Mouse (Mus musculus): ENCODE measurements around the gene Gm13277. TPM values are rescaled to one million over a fixed set of nuclear protein-coding genes. Genes with fewer than 3 reads are reported as not detected.
"Not testable (repeated sequence)": the region's sequence is repeated elsewhere in the genome, so short reads cannot be mapped to it uniquely, and the experiment has no call there.

Gm13277 gene
- polyA plus RNA-seq, 1 experiment, result not detected

DNA sequence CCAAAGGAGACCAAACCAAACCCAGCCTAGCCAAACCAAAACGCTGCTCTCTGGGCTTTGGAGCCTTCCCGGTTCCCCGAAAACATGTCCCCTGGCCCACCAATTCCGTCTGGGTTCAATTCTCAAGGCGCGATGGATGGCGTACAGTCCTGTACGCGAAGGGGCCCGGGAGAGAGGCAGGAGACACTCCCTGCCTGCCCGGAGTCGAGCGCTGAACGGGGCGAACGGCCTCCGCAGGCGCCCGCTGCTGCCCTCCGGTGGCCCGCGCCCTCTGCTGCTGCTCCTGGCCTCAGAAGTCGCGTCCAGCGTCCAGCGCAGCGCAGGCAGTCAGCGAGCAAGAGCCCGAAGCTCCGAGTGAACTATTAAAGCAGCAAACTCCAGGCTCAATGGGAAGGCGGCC is 6.1 kb upstream of the Gm13277 start:
- H3K79me2 ChIP-seq (ENCODE audit: control insufficient read depth, insufficient read depth); H3K36me3 ChIP-seq (ENCODE audit: control insufficient read depth, insufficient read depth); H3K27me3 ChIP-seq (ENCODE audit: control insufficient read depth, insufficient read depth, insufficient read length); H3K79me3 ChIP-seq (ENCODE audit: low read depth); H3ac ChIP-seq (ENCODE audit: control insufficient read depth, insufficient read length, low read depth); H3K4me3 ChIP-seq (ENCODE audit: insufficient read depth, poor library complexity, severe bottlenecking): not testable (repeated sequence)

DNA sequence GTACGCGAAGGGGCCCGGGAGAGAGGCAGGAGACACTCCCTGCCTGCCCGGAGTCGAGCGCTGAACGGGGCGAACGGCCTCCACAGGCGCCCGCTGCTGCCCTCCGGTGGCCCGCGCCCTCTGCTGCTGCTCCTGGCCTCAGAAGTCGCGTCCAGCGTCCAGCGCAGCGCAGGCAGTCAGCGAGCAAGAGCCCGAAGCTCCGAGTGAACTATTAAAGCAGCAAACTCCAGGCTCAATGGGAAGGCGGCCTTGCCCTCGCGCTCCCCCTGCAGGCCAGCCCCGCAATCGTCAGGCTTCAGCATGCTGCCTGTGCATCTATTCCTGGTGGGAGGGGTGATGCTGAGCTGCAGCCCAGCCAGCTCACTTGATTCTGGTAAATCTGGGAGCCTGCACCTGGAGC is 3.0 kb upstream of the Gm13277 start, which contains the start of gene Gm13276:
Gm13276 (plus strand) TSS at position 301 of the 400 bp plus-strand sequence.
- H3K4me3 ChIP-seq (ENCODE audit: insufficient read depth, poor library complexity, severe bottlenecking); H3ac ChIP-seq (ENCODE audit: control insufficient read depth, insufficient read length, low read depth); H3K27me3 ChIP-seq (ENCODE audit: control insufficient read depth, insufficient read depth, insufficient read length); H3K79me2 ChIP-seq (ENCODE audit: control insufficient read depth, insufficient read depth); H3K79me3 ChIP-seq (ENCODE audit: low read depth); H3K36me3 ChIP-seq (ENCODE audit: control insufficient read depth, insufficient read depth): not testable (repeated sequence)

DNA sequence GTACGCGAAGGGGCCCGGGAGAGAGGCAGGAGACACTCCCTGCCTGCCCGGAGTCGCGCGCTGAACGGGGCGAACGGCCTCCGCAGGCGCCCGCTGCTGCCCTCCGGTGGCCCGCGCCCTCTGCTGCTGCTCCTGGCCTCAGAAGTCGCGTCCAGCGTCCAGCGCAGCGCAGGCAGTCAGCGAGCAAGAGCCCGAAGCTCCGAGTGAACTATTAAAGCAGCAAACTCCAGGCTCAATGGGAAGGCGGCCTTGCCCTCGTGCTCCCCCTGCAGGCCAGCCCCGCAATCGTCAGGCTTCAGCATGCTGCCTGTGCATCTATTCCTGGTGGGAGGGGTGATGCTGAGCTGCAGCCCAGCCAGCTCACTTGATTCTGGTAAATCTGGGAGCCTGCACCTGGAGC is 2.8 kb downstream of the Gm13277 start, which contains the start of gene Gm13278:
Gm13278 (plus strand) TSS at position 301 of the 400 bp plus-strand sequence.
- H3K79me3 ChIP-seq (ENCODE audit: low read depth); H3K27me3 ChIP-seq (ENCODE audit: control insufficient read depth, insufficient read depth, insufficient read length); H3K79me2 ChIP-seq (ENCODE audit: control insufficient read depth, insufficient read depth); H3K36me3 ChIP-seq (ENCODE audit: control insufficient read depth, insufficient read depth); H3K4me3 ChIP-seq (ENCODE audit: insufficient read depth, poor library complexity, severe bottlenecking); H3ac ChIP-seq (ENCODE audit: control insufficient read depth, insufficient read length, low read depth): not testable (repeated sequence)

DNA sequence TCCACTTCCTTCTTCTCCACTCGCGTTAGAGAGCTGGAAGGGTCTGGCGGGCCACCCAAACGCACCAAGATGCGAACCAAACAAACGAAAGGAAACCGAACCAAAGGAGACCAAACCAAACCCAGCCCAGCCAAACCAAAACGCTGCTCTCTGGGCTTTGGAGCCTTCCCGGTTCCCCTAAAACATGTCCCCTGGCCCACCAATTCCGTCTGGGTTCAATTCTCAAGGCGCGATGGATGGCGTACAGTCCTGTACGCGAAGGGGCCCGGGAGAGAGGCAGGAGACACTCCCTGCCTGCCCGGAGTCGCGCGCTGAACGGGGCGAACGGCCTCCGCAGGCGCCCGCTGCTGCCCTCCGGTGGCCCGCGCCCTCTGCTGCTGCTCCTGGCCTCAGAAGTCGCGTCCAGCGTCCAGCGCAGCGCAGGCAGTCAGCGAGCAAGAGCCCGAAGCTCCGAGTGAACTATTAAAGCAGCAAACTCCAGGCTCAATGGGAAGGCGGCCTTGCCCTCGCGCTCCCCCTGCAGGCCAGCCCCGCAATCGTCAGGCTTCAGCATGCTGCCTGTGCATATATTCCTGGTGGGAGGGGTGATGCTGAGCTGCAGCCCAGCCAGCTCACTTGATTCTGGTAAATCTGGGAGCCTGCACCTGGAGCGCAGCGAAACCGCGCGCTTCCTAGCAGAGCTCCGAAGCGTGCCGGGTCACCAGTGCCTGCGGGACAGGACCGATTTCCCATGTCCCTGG is 5.7 kb downstream of the Gm13277 start, which contains the start of gene Gm13275:
Gm13275 (plus strand) TSS at position 552 of the 740 bp plus-strand sequence.
- H3K4me3 ChIP-seq (ENCODE audit: insufficient read depth, poor library complexity, severe bottlenecking); H3K27me3 ChIP-seq (ENCODE audit: control insufficient read depth, insufficient read depth, insufficient read length); H3K79me3 ChIP-seq (ENCODE audit: low read depth); H3ac ChIP-seq (ENCODE audit: control insufficient read depth, insufficient read length, low read depth); H3K36me3 ChIP-seq (ENCODE audit: control insufficient read depth, insufficient read depth); H3K79me2 ChIP-seq (ENCODE audit: control insufficient read depth, insufficient read depth): not testable (repeated sequence)

DNA sequence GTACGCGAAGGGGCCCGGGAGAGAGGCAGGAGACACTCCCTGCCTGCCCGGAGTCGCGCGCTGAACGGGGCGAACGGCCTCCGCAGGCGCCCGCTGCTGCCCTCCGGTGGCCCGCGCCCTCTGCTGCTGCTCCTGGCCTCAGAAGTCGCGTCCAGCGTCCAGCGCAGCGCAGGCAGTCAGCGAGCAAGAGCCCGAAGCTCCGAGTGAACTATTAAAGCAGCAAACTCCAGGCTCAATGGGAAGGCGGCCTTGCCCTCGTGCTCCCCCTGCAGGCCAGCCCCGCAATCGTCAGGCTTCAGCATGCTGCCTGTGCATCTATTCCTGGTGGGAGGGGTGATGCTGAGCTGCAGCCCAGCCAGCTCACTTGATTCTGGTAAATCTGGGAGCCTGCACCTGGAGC is 8.7 kb downstream of the Gm13277 start, which contains the start of gene Gm13279:
Gm13279 (plus strand) TSS at position 301 of the 400 bp plus-strand sequence.
- not testable (repeated sequence) for H3ac ChIP-seq (ENCODE audit: control insufficient read depth, insufficient read length, low read depth); H3K4me3 ChIP-seq (ENCODE audit: insufficient read depth, poor library complexity, severe bottlenecking); H3K27me3 ChIP-seq (ENCODE audit: control insufficient read depth, insufficient read depth, insufficient read length); H3K79me2 ChIP-seq (ENCODE audit: control insufficient read depth, insufficient read depth); H3K36me3 ChIP-seq (ENCODE audit: control insufficient read depth, insufficient read depth); H3K79me3 ChIP-seq (ENCODE audit: low read depth)

DNA sequence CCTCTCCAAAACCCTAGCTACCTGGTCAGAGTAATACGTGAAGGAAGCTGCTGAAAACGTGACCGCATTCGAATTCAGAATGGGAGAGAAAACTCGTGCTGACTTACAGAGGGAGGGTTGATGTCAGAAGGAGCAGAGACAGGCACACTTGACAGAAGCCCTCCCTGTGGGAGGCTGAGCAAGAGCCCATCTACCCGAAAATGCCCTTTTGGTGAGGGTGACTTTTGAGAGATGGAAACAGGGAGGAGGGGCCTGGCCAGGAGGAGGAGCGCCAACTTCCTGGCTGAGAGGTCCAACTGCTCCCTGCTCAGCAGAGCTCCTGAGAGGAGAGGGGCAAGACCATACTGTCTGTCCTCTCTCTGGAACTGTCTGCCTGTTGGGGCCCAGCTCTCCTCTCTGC is 10.9 kb downstream of the Gm13277 start, which contains the start of gene Gm13285:
Gm13285 (plus strand) TSS at position 301 of the 400 bp plus-strand sequence.
- not testable (repeated sequence) for H3ac ChIP-seq (ENCODE audit: control insufficient read depth, insufficient read length, low read depth); H3K27me3 ChIP-seq (ENCODE audit: control insufficient read depth, insufficient read depth, insufficient read length); H3K4me3 ChIP-seq (ENCODE audit: insufficient read depth, poor library complexity, severe bottlenecking); H3K79me2 ChIP-seq (ENCODE audit: control insufficient read depth, insufficient read depth); H3K36me3 ChIP-seq (ENCODE audit: control insufficient read depth, insufficient read depth); H3K79me3 ChIP-seq (ENCODE audit: low read depth)

DNA sequence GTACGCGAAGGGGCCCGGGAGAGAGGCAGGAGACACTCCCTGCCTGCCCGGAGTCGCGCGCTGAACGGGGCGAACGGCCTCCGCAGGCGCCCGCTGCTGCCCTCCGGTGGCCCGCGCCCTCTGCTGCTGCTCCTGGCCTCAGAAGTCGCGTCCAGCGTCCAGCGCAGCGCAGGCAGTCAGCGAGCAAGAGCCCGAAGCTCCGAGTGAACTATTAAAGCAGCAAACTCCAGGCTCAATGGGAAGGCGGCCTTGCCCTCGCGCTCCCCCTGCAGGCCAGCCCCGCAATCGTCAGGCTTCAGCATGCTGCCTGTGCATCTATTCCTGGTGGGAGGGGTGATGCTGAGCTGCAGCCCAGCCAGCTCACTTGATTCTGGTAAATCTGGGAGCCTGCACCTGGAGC is 14.5 kb downstream of the Gm13277 start, which contains the start of gene Gm13287:
Gm13287 (plus strand) TSS at position 301 of the 400 bp plus-strand sequence.
- not testable (repeated sequence) for H3K4me3 ChIP-seq (ENCODE audit: insufficient read depth, poor library complexity, severe bottlenecking); H3ac ChIP-seq (ENCODE audit: control insufficient read depth, insufficient read length, low read depth); H3K36me3 ChIP-seq (ENCODE audit: control insufficient read depth, insufficient read depth); H3K79me2 ChIP-seq (ENCODE audit: control insufficient read depth, insufficient read depth); H3K79me3 ChIP-seq (ENCODE audit: low read depth); H3K27me3 ChIP-seq (ENCODE audit: control insufficient read depth, insufficient read depth, insufficient read length)

DNA sequence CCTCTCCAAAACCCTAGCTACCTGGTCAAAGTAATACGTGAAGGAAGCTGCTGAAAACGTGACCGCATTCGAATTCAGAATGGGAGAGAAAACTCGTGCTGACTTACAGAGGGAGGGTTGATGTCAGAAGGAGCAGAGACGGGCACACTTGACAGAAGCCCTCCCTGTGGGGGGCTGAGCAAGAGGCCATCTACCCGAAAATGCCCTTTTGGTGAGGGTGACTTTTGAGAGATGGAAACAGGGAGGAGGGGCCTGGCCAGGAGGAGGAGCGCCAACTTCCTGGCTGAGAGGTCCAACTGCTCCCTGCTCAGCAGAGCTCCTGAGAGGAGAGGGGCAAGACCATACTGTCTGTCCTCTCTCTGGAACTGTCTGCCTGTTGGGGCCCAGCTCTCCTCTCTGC is 16.8 kb downstream of the Gm13277 start, which contains the start of gene Gm13288:
Gm13288 (plus strand) TSS at position 301 of the 400 bp plus-strand sequence.
- H3K4me3 ChIP-seq (ENCODE audit: insufficient read depth, poor library complexity, severe bottlenecking); H3K79me3 ChIP-seq (ENCODE audit: low read depth); H3K27me3 ChIP-seq (ENCODE audit: control insufficient read depth, insufficient read depth, insufficient read length); H3K79me2 ChIP-seq (ENCODE audit: control insufficient read depth, insufficient read depth); H3K36me3 ChIP-seq (ENCODE audit: control insufficient read depth, insufficient read depth); H3ac ChIP-seq (ENCODE audit: control insufficient read depth, insufficient read length, low read depth): not testable (repeated sequence)

DNA sequence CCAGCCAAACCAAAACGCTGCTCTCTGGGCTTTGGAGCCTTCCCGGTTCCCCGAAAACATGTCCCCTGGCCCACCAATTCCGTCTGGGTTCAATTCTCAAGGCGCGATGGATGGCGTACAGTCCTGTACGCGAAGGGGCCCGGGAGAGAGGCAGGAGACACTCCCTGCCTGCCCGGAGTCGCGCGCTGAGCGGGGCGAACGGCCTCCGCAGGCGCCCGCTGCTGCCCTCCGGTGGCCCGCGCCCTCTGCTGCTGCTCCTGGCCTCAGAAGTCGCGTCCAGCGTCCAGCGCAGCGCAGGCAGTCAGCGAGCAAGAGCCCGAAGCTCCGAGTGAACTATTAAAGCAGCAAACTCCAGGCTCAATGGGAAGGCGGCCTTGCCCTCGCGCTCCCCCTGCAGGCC is 17.3 kb downstream of the Gm13277 start:
- not testable (repeated sequence) for H3K79me2 ChIP-seq (ENCODE audit: control insufficient read depth, insufficient read depth); H3K79me3 ChIP-seq (ENCODE audit: low read depth); H3K4me3 ChIP-seq (ENCODE audit: insufficient read depth, poor library complexity, severe bottlenecking); H3K27me3 ChIP-seq (ENCODE audit: control insufficient read depth, insufficient read depth, insufficient read length); H3ac ChIP-seq (ENCODE audit: control insufficient read depth, insufficient read length, low read depth); H3K36me3 ChIP-seq (ENCODE audit: control insufficient read depth, insufficient read depth)
